Mouse (Mus musculus) brain, embryonic 14.5 days (tissue): ENCODE measurements at regions not wholly inside any gene's neighbourhood (a gene's known extent, or its start where the extent isn't known, plus 50 kb on each side); places are given as distances from the start of the nearest gene placed in this dataset.

Experiments
- CTCF ChIP-seq: fragments of 200-500 bp; IDR thresholded peaks from 2 replicates; pipeline ENCODE4 v1.5.1; 2012; ENCODE audit warnings: inconsistent platforms, mild to moderate bottlenecking, moderate library complexity, borderline replicate concordance; ENCODE audit not compliant: insufficient read depth, insufficient read length; ENCODE audit errors: extremely low read depth
- POLR2A ChIP-seq: fragments of 200-500 bp; IDR thresholded peaks from 2 replicates; pipeline ENCODE4 v1.6.1; 2012; ENCODE audit warnings: mild to moderate bottlenecking, inconsistent platforms, borderline replicate concordance; ENCODE audit not compliant: poor library complexity, insufficient read depth, insufficient read length, severe bottlenecking; ENCODE audit errors: extremely low read depth

GRCm38 (mm10) chr14:86431215-86431816, 709.7 kb downstream of the Diaph3 start:
- no peak for TF ChIP-seq CTCF
- no peak for TF ChIP-seq POLR2A
